In genomic region chr12:31421901-31422574, GRCm38 (mm10) we compare ENCODE assay signal across 13 mouse cellular contexts. TPM values are rescaled to one million over a fixed set of nuclear protein-coding genes. Genes with fewer than 3 reads are reported as not detected.
"Had no signal": no experiment of that assay in that cellular context is flagged by ENCODE, and none has a peak within 500 bp of the region (broad histone marks: within the 10 kb centered on the region; RNA-seq: fewer than 3 reads in every experiment).

No protein-coding gene starts in this region.

- H3K4me1 ChIP-seq: midbrain, embryonic 12.5 days; midbrain, embryonic 15.5 days; neural tube, embryonic 12.5 days had no signal

- H3K27ac ChIP-seq: midbrain, embryonic 12.5 days; midbrain, embryonic 15.5 days; neural tube, embryonic 12.5 days had no signal

- DNase-seq: lung, adult 18-20 months; lung, embryonic 14.5 days; lung, postnatal 10 days; lung, postnatal 4 days; right cerebral cortex, postnatal 14 days; spleen, adult 18-20 months; thymus, adult 18-20 months; thymus, postnatal 14 days; thymus, postnatal 36 days had no signal

- H3K4me2 ChIP-seq: lung, embryonic 14.5 days; midbrain, embryonic 12.5 days; midbrain, embryonic 15.5 days; neural tube, embryonic 12.5 days had no signal

- H3K36me3 ChIP-seq: midbrain, embryonic 12.5 days; midbrain, embryonic 15.5 days; neural tube, embryonic 12.5 days had no signal

- H3K27me3 ChIP-seq: midbrain, embryonic 12.5 days; midbrain, embryonic 15.5 days; neural tube, embryonic 12.5 days had no signal

- ATAC-seq: midbrain, embryonic 15.5 days had no signal

- H3K4me3 ChIP-seq: midbrain, embryonic 12.5 days; midbrain, embryonic 15.5 days; neural tube, embryonic 12.5 days had no signal

- H3K9ac ChIP-seq: lung, embryonic 14.5 days; midbrain, embryonic 12.5 days; midbrain, embryonic 15.5 days; neural tube, embryonic 12.5 days had no signal

- H3K9me3 ChIP-seq: midbrain, embryonic 12.5 days; midbrain, embryonic 15.5 days; neural tube, embryonic 12.5 days had no signal

RNA-seq across cellular contexts. Expression of gene Slc26a3, which starts 31.4 kb away (rescaled TPM):
- polyA plus RNA-seq: lung, embryonic 14.5 days; midbrain, embryonic 12.5 days; neural tube, embryonic 12.5 days; thymus, postnatal 0 days had no signal
